Mouse (Mus musculus): ENCODE data around the gene Prepl. TPM values are rescaled to one million over a fixed set of nuclear protein-coding genes. Genes with fewer than 3 reads are reported as not detected.

The Prepl gene
- polyA plus RNA-seq (2012; rRNA removed): 8.1 and 13.0 TPM in 2 replicates

DNA sequence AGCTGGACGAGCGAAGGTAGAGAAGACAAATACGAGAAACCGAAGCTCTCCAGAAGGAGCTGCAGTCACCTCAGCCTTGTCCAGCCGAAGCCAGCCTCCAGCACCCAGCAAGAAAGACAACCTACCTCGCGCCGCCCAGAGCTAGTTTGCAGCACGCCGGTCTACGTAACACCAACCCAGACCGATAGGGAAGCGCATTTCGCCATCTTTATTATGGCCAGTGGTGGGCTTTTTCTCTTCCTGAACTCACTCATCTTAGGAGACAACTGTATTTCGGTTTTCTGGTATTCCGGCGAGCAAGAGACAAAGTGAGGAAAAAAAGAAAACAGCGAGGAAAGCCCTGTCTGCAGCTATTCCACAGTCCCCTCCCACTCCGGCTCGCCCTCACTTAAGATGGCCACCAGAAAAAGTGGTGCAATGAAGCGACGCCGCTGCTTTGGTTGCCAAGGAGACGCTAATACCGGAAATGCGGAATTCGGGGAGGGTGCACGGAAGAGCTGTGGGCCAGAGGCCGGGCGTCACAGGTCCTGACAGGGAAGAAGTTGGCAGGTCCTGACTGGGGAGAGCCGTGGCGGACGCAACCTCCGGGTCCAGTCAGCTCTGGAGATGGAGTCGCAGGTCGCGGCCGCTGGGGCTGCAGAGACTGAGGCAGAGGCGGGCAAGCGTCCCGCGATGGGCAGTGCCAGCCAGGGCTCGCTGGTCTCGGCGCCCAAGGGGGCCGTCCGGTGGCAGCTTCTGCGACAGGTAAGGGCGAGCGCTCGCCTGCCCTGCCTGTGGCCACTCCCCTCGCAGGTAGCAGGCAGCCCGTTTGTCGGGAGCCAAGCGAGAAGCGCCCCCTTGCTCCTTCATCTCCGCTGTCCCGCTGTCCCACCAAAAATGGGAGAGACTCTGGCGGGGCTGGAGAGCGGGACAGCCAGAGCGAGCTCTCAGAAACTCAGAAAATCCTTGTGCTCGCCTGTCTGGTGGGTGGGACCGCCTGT lies at the start of gene Prepl, which contains the start of gene Camkmt:
TSS of gene Prepl (minus strand) at position 122 of the 980 bp plus-strand sequence.
TSS of gene Camkmt (plus strand) at position 433 of the 980 bp plus-strand sequence.
- Histone ChIP-seq H3K4me3 (replicated peaks; ENCODE audit: extremely low read depth, low read depth, low read length) (peak within 1 kb of the TSS; percentile 89), H3K4me1 (ENCODE audit: control insufficient read depth, insufficient read depth, low read length) (peaks cover 4% of the 10 kb centered on the region; the same call in 1 of the 2 replicates)
- TF ChIP-seq CTCF (IDR thresholded peaks at IDR 0.05; ENCODE audit: insufficient read depth, low read length) (no peak), POLR2A (IDR thresholded peaks at IDR 0.05; ENCODE audit: borderline replicate concordance, extremely low read depth, low read depth, low read length) (peak; percentile 72; the same call in 1 of the 2 replicates)
- WGBS: under 1% methylated on average over 63 of the region's 63 CpGs
- peak; percentile 94 for DNase-seq

DNA sequence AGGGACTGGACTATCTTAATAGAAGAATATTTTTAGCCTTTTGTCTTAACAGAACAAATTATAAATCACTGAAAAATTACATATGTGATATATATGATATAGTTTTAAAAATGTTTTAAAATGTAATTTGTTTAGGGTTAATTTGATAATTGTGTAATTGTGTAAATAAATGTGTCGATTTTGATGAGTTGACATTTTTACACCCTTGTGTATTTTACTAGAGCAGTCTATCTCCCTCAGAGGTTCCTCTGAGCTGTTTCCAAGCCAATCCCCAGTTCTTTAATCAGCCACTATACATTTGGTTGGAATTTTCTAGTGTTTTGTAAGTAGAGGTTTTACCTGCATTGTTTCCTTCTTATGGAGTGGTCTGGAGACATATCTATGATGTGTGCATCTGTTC lies 48.4 kb upstream of the Prepl start:
- WGBS: 70% methylated on average over 1 of the region's 1 CpGs
- no peak for DNase-seq
- TF ChIP-seq CTCF (IDR thresholded peaks at IDR 0.05; ENCODE audit: insufficient read depth, low read length): no peak
- no peak for TF ChIP-seq POLR2A (IDR thresholded peaks at IDR 0.05; ENCODE audit: borderline replicate concordance, extremely low read depth, low read depth, low read length)

DNA sequence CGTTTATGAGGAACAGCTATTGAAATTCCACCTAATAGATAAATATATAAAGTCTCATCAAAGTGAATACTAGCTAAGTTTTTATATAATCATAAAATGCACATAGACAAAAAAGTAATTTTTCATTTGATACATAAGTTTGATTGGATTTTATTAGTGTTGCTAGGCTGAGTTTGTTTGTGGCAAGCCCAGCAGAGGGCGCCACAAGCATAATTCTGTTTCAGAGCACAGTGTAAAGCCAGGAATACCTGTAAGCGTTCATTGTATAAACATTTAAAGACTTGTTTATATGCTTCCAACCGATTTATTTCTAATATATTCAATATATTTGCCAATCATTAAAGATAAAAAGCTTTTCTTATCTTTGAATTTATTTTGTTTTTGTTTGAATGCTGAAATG lies 26.6 kb upstream of the Prepl start:
- peak; percentile 58 for TF ChIP-seq CTCF (IDR thresholded peaks at IDR 0.05; ENCODE audit: insufficient read depth, low read length)
- no peak for TF ChIP-seq POLR2A (IDR thresholded peaks at IDR 0.05; ENCODE audit: borderline replicate concordance, extremely low read depth, low read depth, low read length)
- 29% methylated on average over 4 of the region's 4 CpGs for WGBS
- DNase-seq: peak; percentile 48
- no peaks in the 10 kb centered on the region; the same call in 1 of the 2 replicates for H3K4me1 ChIP-seq (ENCODE audit: control insufficient read depth, insufficient read depth, low read length)
- no peak overlapping the region for H3K4me3 ChIP-seq (replicated peaks; ENCODE audit: extremely low read depth, low read depth, low read length)

More for the DNA sequence above, 48.4 kb upstream of the Prepl start:
- Histone ChIP-seq H3K4me3 (replicated peaks; ENCODE audit: extremely low read depth, low read depth, low read length) (no peak overlapping the region), H3K4me1 (ENCODE audit: control insufficient read depth, insufficient read depth, low read length) (no peaks in the 10 kb centered on the region)

- WGBS: 73% methylated on average over 8 of the region's 8 CpGs
- no peak overlapping the region for H3K4me3 ChIP-seq (replicated peaks; ENCODE audit: extremely low read depth, low read depth, low read length)
- DNase-seq: no peak
- TF ChIP-seq POLR2A (IDR thresholded peaks at IDR 0.05; ENCODE audit: borderline replicate concordance, extremely low read depth, low read depth, low read length) (no peak), CTCF (IDR thresholded peaks at IDR 0.05; ENCODE audit: insufficient read depth, low read length) (no peak)
- no peaks in the 10 kb centered on the region for H3K4me1 ChIP-seq (ENCODE audit: control insufficient read depth, insufficient read depth, low read length)
Measured at GRCm38 (mm10) chr17:85113441-85113840, 23.4 kb upstream of the Prepl start.

DNA sequence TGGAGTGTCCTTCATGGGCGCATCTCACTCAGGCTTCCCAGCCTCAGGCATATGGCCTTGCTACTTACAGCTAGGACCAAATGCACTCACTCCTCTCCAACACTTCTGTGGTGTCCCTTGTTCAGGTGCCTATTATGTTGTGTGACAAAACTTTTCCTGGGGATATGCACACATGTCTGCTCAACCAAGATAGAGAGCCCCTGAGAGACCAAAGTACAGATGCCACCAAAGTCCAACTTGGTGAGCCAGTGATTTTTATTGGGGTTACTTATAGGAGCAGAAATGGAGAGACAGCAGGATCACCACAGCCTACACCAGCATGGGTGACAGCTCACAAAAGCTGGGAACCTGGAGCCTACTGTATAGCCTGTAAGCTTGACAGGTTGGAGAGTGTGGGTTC lies 20.6 kb upstream of the Prepl start:
- DNase-seq: no peak
- WGBS: 94% methylated on average over 1 of the region's 1 CpGs
- no peak for TF ChIP-seq CTCF (IDR thresholded peaks at IDR 0.05; ENCODE audit: insufficient read depth, low read length)
- TF ChIP-seq POLR2A (IDR thresholded peaks at IDR 0.05; ENCODE audit: borderline replicate concordance, extremely low read depth, low read depth, low read length): no peak
- Histone ChIP-seq H3K4me1 (ENCODE audit: control insufficient read depth, insufficient read depth, low read length) (no peaks in the 10 kb centered on the region), H3K4me3 (replicated peaks; ENCODE audit: extremely low read depth, low read depth, low read length) (no peak overlapping the region)

DNA sequence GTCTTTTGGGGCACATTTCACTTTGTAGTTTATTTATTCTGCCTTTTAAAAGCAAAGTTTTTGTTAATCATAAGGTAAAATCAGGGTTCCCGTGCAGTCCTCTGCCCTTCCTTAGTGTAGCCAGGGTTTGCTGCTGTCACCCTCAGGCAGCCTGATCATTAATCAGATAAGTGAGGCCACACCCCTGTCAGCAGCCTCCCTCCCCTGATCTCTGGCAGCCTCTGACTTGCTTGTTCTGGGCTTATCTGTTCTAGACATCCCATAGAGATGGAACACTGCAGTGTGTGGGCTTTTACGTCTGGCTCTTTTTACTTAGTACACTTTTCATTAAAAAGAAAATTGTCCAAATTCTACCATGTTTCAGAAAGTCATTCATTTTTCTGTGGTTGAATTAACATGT lies 13.3 kb upstream of the Prepl start:
- Histone ChIP-seq H3K4me3 (replicated peaks; ENCODE audit: extremely low read depth, low read depth, low read length) (no peak overlapping the region), H3K4me1 (ENCODE audit: control insufficient read depth, insufficient read depth, low read length) (no peaks in the 10 kb centered on the region)
- TF ChIP-seq POLR2A (IDR thresholded peaks at IDR 0.05; ENCODE audit: borderline replicate concordance, extremely low read depth, low read depth, low read length): no peak
- TF ChIP-seq CTCF (IDR thresholded peaks at IDR 0.05; ENCODE audit: insufficient read depth, low read length): no peak
- DNase-seq: no peak
- WGBS: 34% methylated on average over 2 of the region's 2 CpGs

DNA sequence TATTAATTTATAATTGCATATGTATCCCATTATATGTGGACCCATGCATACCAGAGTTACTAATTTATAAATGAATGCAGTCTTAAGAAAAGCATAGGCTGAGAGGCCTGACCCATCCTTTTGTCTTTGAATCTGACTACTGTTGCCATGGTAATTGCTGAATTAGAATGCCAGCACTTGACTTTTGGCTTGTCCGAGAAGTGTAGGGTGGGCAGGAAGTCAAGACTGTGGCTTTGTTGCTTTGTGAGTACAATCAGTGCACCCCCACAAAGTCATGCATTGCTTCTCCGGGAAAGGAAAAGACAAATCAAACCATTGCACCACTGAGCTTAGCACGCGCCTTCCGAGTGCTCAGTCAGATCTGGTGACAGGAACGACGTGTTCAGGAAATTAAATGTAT lies 11.7 kb upstream of the Prepl start:
- TF ChIP-seq CTCF (IDR thresholded peaks at IDR 0.05; ENCODE audit: insufficient read depth, low read length): no peak
- TF ChIP-seq POLR2A (IDR thresholded peaks at IDR 0.05; ENCODE audit: borderline replicate concordance, extremely low read depth, low read depth, low read length): no peak
- no peak overlapping the region for H3K4me3 ChIP-seq (replicated peaks; ENCODE audit: extremely low read depth, low read depth, low read length)
- no peak for DNase-seq
- H3K4me1 ChIP-seq (ENCODE audit: control insufficient read depth, insufficient read depth, low read length): no peaks in the 10 kb centered on the region
- 78% methylated on average over 7 of the region's 7 CpGs for WGBS

- TF ChIP-seq POLR2A (IDR thresholded peaks at IDR 0.05; ENCODE audit: borderline replicate concordance, extremely low read depth, low read depth, low read length) (no peak), CTCF (IDR thresholded peaks at IDR 0.05; ENCODE audit: insufficient read depth, low read length) (no peak)
- no peak for DNase-seq
- Histone ChIP-seq H3K4me3 (replicated peaks; ENCODE audit: extremely low read depth, low read depth, low read length) (no peak overlapping the region), H3K4me1 (ENCODE audit: control insufficient read depth, insufficient read depth, low read length) (no peaks in the 10 kb centered on the region)
- 93% methylated on average over 3 of the region's 3 CpGs for WGBS
Measured at GRCm38 (mm10) chr17:85100232-85100631, 10.2 kb upstream of the Prepl start.

DNA sequence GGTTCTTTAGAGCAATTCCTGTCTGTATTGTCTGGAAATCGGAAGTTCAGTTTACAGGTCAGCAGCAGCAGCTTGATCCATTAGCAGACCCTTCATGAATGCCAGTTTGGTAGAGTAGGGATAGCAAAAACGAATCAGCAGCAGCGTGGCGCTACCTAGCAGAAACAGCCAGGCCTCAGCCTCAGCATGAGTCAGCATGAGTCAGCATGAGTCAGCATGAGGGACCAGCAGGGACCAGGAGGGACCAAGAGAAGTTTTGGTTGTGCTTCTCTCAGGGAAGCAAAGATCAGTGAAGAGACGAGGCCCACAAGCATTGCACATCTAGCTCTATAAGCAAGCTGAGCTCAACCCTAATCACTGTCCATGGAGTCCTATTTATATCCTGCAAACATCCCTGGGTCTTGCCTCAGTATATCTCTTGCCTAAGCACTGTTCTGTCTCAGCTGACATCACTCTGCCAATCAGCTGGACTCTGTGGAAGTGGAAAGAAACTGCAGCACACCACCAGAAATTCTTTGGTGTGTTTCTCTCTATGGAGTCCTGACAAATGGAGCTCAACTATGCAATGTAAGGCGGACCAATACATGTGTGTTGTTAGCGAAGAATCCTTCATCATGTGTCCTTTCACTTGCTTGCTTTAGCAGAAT lies 8.8 kb upstream of the Prepl start:
- no peak for DNase-seq
- 85% methylated on average over 7 of the region's 7 CpGs for WGBS
- Histone ChIP-seq H3K4me3 (replicated peaks; ENCODE audit: extremely low read depth, low read depth, low read length) (no peak overlapping the region), H3K4me1 (ENCODE audit: control insufficient read depth, insufficient read depth, low read length) (no peaks in the 10 kb centered on the region)
- no peak for TF ChIP-seq POLR2A (IDR thresholded peaks at IDR 0.05; ENCODE audit: borderline replicate concordance, extremely low read depth, low read depth, low read length)
- no peak for TF ChIP-seq CTCF (IDR thresholded peaks at IDR 0.05; ENCODE audit: insufficient read depth, low read length)
